Mouse (Mus musculus) midbrain, embryonic 14.5 days (tissue): ENCODE results near the gene Rhbdl1. TPM values are rescaled to one million over a fixed set of nuclear protein-coding genes. Genes with fewer than 3 reads are reported as not detected.
A peak's percentile ranks its signal among the peaks of the same experiment; 100 is the strongest.

Source experiments
- ATAC-seq: fragments of 200-750 bp; cut with Nextera tagmentation; 2 replicates; pipeline ENCODE4 v1.8.0; 2017; ENCODE audit warnings: moderate number of reproducible peaks, moderate library complexity; ENCODE audit not compliant: low FRiP score, low TSS enrichment
- DNase-seq: peaks from one replicate; pipeline ENCODE4 v3.0.0-alpha.2; 2015
- H3K27ac ChIP-seq: fragments of 300-500 bp; sonication (generic); replicated peaks from 2 replicates; pipeline ENCODE4 v1.5.1; 2014; ENCODE audit warnings: mild to moderate bottlenecking, low read depth, low read length, moderate library complexity
- H3K27me3 ChIP-seq: fragments of 300-500 bp; sonication (generic); 2 replicates; pipeline ENCODE4 v1.6.1; 2014; ENCODE audit warnings: low read length, control low read depth, mixed read lengths; ENCODE audit not compliant: control insufficient read depth, insufficient read depth
- H3K36me3 ChIP-seq: fragments of 300-500 bp; sonication (generic); 2 replicates; pipeline ENCODE4 v1.6.1; 2014; ENCODE audit warnings: low read length, control low read depth; ENCODE audit not compliant: control insufficient read depth, insufficient read depth
- H3K4me1 ChIP-seq: fragments of 300-500 bp; sonication (generic); 2 replicates; pipeline ENCODE4 v1.6.1; 2014; ENCODE audit warnings: mild to moderate bottlenecking, antibody characterized with exemption, low read length, control low read depth; ENCODE audit not compliant: control insufficient read depth, insufficient read depth
- H3K4me2 ChIP-seq: fragments of 300-500 bp; sonication (generic); 2 replicates; pipeline ENCODE4 v1.6.1; 2014; ENCODE audit warnings: mild to moderate bottlenecking, low read length, moderate library complexity
- H3K4me3 ChIP-seq: fragments of 300-500 bp; sonication (generic); replicated peaks from 2 replicates; pipeline ENCODE4 v1.5.1; 2014; ENCODE audit warnings: low read depth, low read length
- H3K9ac ChIP-seq: fragments of 300-500 bp; sonication (generic); replicated peaks from 2 replicates; pipeline ENCODE4 v1.6.1; 2014; ENCODE audit warnings: mild to moderate bottlenecking, low read length, moderate library complexity
- H3K9me3 ChIP-seq: fragments of 300-500 bp; sonication (generic); 2 replicates; pipeline ENCODE4 v1.6.1; 2016; ENCODE audit warnings: low read length, control low read depth, mixed read lengths; ENCODE audit not compliant: control insufficient read depth
- WGBS: fragments of 180-500 bp; shearing (Covaris S2); extraction: QIAGEN DNeasy Blood & Tissue Kit; methylation state at CpG from one replicate; pipeline ENCODE4 v1.1.7; 2014; 5-methylcytosine and 5-hydroxymethylcytosine counted together
- polyA plus RNA-seq: library from polyadenylated mRNA; unstranded; fragments of >200 nt; fragmentation: Nextera tagmentation; extraction: Ambion mirVana; gene quantifications from 2 replicates; pipeline ENCODE4 v1.2.1, GENCODE M21; 2014

The Rhbdl1 gene
- polyA plus RNA-seq, 1 experiment from 2014 or later: 45.5 TPM

GRCm38 (mm10) chr17:25828223-25828594 lies 8.9 kb downstream of the Rhbdl1 start:
- Histone ChIP-seq H3K4me3 (peak overlapping the region; percentile 70), H3K4me1 (peaks cover 39% of the 10 kb centered on the region), H3K36me3 (peaks cover 45% of the 10 kb centered on the region), H3K27me3 (no peaks in the 10 kb centered on the region), H3K9ac (0 out of 2 replicates have a peak overlapping the region, but pooled peaks have one; percentile 78), H3K9me3 (no peaks in the 10 kb centered on the region), H3K27ac (peak overlapping the region; percentile 91; the same call in 1 of the 2 replicates), H3K4me2 (peak overlapping the region; percentile 95)
- 89% methylated on average over 8 of the region's 8 CpGs for WGBS
- no peak for DNase-seq
- no peak for ATAC-seq

GRCm38 (mm10) chr17:25827546-25828222 lies 9.4 kb downstream of the Rhbdl1 start:
- no peak overlapping the region for H3K9ac ChIP-seq

GRCm38 (mm10) chr17:25827011-25827410 lies 10.1 kb downstream of the Rhbdl1 start:
- DNase-seq: no peak
- Histone ChIP-seq H3K36me3 (peaks cover 45% of the 10 kb centered on the region), H3K27ac (no peak overlapping the region), H3K27me3 (no peaks in the 10 kb centered on the region), H3K9me3 (no peaks in the 10 kb centered on the region), H3K4me3 (no peak overlapping the region), H3K4me1 (peaks cover 39% of the 10 kb centered on the region), H3K4me2 (no peak overlapping the region), H3K9ac (no peak overlapping the region)
- no peak for ATAC-seq
- WGBS: 96% methylated on average over 13 of the region's 13 CpGs

More at GRCm38 (mm10) chr17:25827546-25828222, 9.4 kb downstream of the Rhbdl1 start:
- Histone ChIP-seq H3K4me3 (peak overlapping the region; percentile 70; the same call in 1 of the 2 replicates), H3K27me3 (no peaks in the 10 kb centered on the region), H3K4me1 (peaks cover 42% of the 10 kb centered on the region), H3K9me3 (no peaks in the 10 kb centered on the region), H3K27ac (no peak overlapping the region), H3K36me3 (peaks cover 45% of the 10 kb centered on the region), H3K4me2 (peak overlapping the region; percentile 95)
- ATAC-seq (no peak), DNase-seq (no peak)
- 91% methylated on average over 22 of the region's 22 CpGs for WGBS

GRCm38 (mm10) chr17:25825984-25826570 lies 11.0 kb downstream of the Rhbdl1 start:
- Histone ChIP-seq H3K27ac (no peak overlapping the region), H3K4me1 (peaks cover 29% of the 10 kb centered on the region), H3K9me3 (no peaks in the 10 kb centered on the region), H3K4me3 (no peak overlapping the region), H3K27me3 (no peaks in the 10 kb centered on the region), H3K36me3 (peaks cover 38% of the 10 kb centered on the region), H3K9ac (no peak overlapping the region), H3K4me2 (no peak overlapping the region)
- DNase-seq (no peak), ATAC-seq (no peak)
- 96% methylated on average over 27 of the region's 27 CpGs for WGBS

- ATAC-seq: no peak
- no peaks in the 10 kb centered on the region for H3K9me3 ChIP-seq
- peaks cover 32% of the 10 kb centered on the region for H3K36me3 ChIP-seq
- H3K4me1 ChIP-seq: peaks cover 29% of the 10 kb centered on the region
- H3K4me2 ChIP-seq: peak overlapping the region; percentile 97
- H3K9ac ChIP-seq: no peak overlapping the region
- no peak overlapping the region for H3K4me3 ChIP-seq
- H3K27ac ChIP-seq: no peak overlapping the region
- 86% methylated on average over 6 of the region's 6 CpGs for WGBS
- DNase-seq: no peak
- no peaks in the 10 kb centered on the region for H3K27me3 ChIP-seq
Measured at GRCm38 (mm10) chr17:25825311-25825710, 11.8 kb downstream of the Rhbdl1 start.

GRCm38 (mm10) chr17:25824362-25825142 lies 12.5 kb downstream of the Rhbdl1 start:
- Histone ChIP-seq H3K9ac (peak overlapping the region; percentile 72), H3K27ac (no peak overlapping the region), H3K9me3 (no peaks in the 10 kb centered on the region), H3K4me2 (peak overlapping the region; percentile 97), H3K27me3 (no peaks in the 10 kb centered on the region), H3K36me3 (peaks cover 32% of the 10 kb centered on the region), H3K4me3 (peak overlapping the region; percentile 59), H3K4me1 (peaks cover 23% of the 10 kb centered on the region)
- ATAC-seq (no peak), DNase-seq (no peak)
- WGBS: 73% methylated on average over 17 of the region's 17 CpGs

- under 1% methylated on average over 18 of the region's 18 CpGs for WGBS
- Histone ChIP-seq H3K27ac (peak within 1 kb of the TSS; percentile 72), H3K4me1 (peaks cover 21% of the 10 kb centered on the region), H3K27me3 (peaks cover 1% of the 10 kb centered on the region; the same call in 1 of the 2 replicates), H3K4me2 (peak within 1 kb of the TSS; percentile 97), H3K4me3 (peak within 1 kb of the TSS; percentile 59), H3K9ac (peak within 1 kb of the TSS; percentile 72), H3K9me3 (no peaks in the 10 kb centered on the region), H3K36me3 (peaks cover 38% of the 10 kb centered on the region)
- ATAC-seq: peak; percentile 66; the same call in 1 of the 2 replicates
- peak; percentile 94 for DNase-seq
Measured at GRCm38 (mm10) chr17:25823452-25823851, 13.6 kb downstream of the Rhbdl1 start, which contains the start of gene Wdr24. Gene Wdr24 (plus strand): TSS chr17:25823627.

GRCm38 (mm10) chr17:25818851-25819780 lies 18.0 kb downstream of the Rhbdl1 start:
- Histone ChIP-seq H3K9me3 (no peaks in the 10 kb centered on the region), H3K9ac (no peak overlapping the region), H3K4me3 (no peak overlapping the region), H3K27me3 (peaks cover 10% of the 10 kb centered on the region), H3K36me3 (peaks cover 38% of the 10 kb centered on the region), H3K27ac (no peak overlapping the region), H3K4me1 (peaks cover 7% of the 10 kb centered on the region), H3K4me2 (no peak overlapping the region)
- DNase-seq: no peak
- no peak for ATAC-seq
- 10% methylated on average over 45 of the region's 46 CpGs for WGBS
